Mouse (Mus musculus) kidney, adult 2 months (tissue): ENCODE data around the gene A730061H03Rik. TPM values are rescaled to one million over a fixed set of nuclear protein-coding genes. Genes with fewer than 3 reads are reported as not detected.

Experiments used
- DNase-seq: peaks from one replicate; pipeline ENCODE4 v3.0.0; 2021
- H3K27ac ChIP-seq: fragments of 200-500 bp; 2 replicates; pipeline ENCODE4 v1.5.1; 2012; ENCODE audit warnings: low read depth, low read length, control low read depth, inconsistent platforms; ENCODE audit not compliant: insufficient read depth
- H3K27me3 ChIP-seq: fragments of 200-500 bp; replicated peaks from 2 replicates; pipeline ENCODE4 v1.6.1; 2012; ENCODE audit warnings: mild to moderate bottlenecking, moderate library complexity, low read length, inconsistent platforms; ENCODE audit not compliant: control insufficient read depth, insufficient read depth
- H3K36me3 ChIP-seq: fragments of 200-500 bp; 2 replicates; pipeline ENCODE4 v1.6.1; 2012; ENCODE audit warnings: mild to moderate bottlenecking, moderate library complexity, low read length, inconsistent platforms; ENCODE audit not compliant: control insufficient read depth, insufficient read depth
- H3K4me1 ChIP-seq: fragments of 200-500 bp; 2 replicates; pipeline ENCODE4 v1.6.1; 2011; ENCODE audit warnings: low read length; ENCODE audit not compliant: control insufficient read depth, insufficient read depth
- H3K4me3 ChIP-seq: fragments of 200-500 bp; 2 replicates; pipeline ENCODE4 v1.5.1; 2011; ENCODE audit warnings: mild to moderate bottlenecking, low read depth, low read length, control low read depth; ENCODE audit not compliant: insufficient read depth
- CTCF ChIP-seq: fragments of 200-500 bp; conservative IDR thresholded peaks from 2 replicates; pipeline ENCODE4 v1.5.1; 2011; ENCODE audit warnings: low read depth, mild to moderate bottlenecking, control low read depth, low read length, moderate library complexity, mixed read lengths; ENCODE audit not compliant: insufficient read depth, insufficient read length
- POLR2A ChIP-seq: fragments of 200-500 bp; IDR thresholded peaks from one replicate; pipeline ENCODE4 v1.6.1; 2011; ENCODE audit warnings: low read depth, low read length, control low read depth
- WGBS: fragments of 180-500 bp; shearing (Covaris S2); methylation state at CpG from one replicate; pipeline ENCODE4 v1.1.7; 2018; 5-methylcytosine and 5-hydroxymethylcytosine counted together
- polyA plus RNA-seq: library from polyadenylated mRNA; depleted of rRNA; stranded (reverse); fragments of >200 nt; gene quantifications from 2 replicates; pipeline ENCODE4 v1.2.3, GENCODE M21; 2012

A730061H03Rik gene
- polyA plus RNA-seq, 1 experiment = 0.75 TPM

GRCm38 (mm10) chr14:55579511-55580496 lies 19.6 kb upstream of the A730061H03Rik start:
- no peak overlapping the region for H3K4me3 ChIP-seq
- no peaks in the 10 kb centered on the region for H3K36me3 ChIP-seq
- 92% methylated on average over 23 of the region's 23 CpGs for WGBS
- H3K27ac ChIP-seq = no peak overlapping the region
- TF ChIP-seq CTCF (no peak), POLR2A (no peak)
- peaks cover 13% of the 10 kb centered on the region; the same call in 1 of the 2 replicates for H3K4me1 ChIP-seq
- DNase-seq = no peak
- H3K27me3 ChIP-seq = no peaks in the 10 kb centered on the region

- H3K4me1 ChIP-seq = peaks cover 7% of the 10 kb centered on the region; the same call in 1 of the 2 replicates
- no peaks in the 10 kb centered on the region for H3K36me3 ChIP-seq
- no peak for TF ChIP-seq CTCF
- TF ChIP-seq POLR2A = no peak
- DNase-seq = peak; percentile 75
- no peaks in the 10 kb centered on the region for H3K27me3 ChIP-seq
- peak overlapping the region; percentile 85 for H3K4me3 ChIP-seq
- 24% methylated on average over 6 of the region's 6 CpGs for WGBS
- peak overlapping the region; percentile 84 for H3K27ac ChIP-seq
Measured at GRCm38 (mm10) chr14:55578668-55579269, 18.6 kb upstream of the A730061H03Rik start.

- Histone ChIP-seq H3K4me1 (peaks cover 7% of the 10 kb centered on the region; the same call in 1 of the 2 replicates), H3K27me3 (no peaks in the 10 kb centered on the region), H3K27ac (peak within 1 kb of the TSS; percentile 84), H3K36me3 (no peaks in the 10 kb centered on the region), H3K4me3 (peak within 1 kb of the TSS; percentile 85)
- under 1% methylated on average over 31 of the region's 32 CpGs for WGBS
- peak; percentile 87 for DNase-seq
- TF ChIP-seq CTCF (no peak), POLR2A (peak; percentile 4)
Measured at GRCm38 (mm10) chr14:55577871-55578667, 17.9 kb upstream of the A730061H03Rik start, which contains the start of gene Psme1. Gene Psme1 (plus strand): TSS chr14:55578123.

- Histone ChIP-seq H3K4me3 (no peak overlapping the region), H3K36me3 (no peaks in the 10 kb centered on the region), H3K27me3 (no peaks in the 10 kb centered on the region), H3K4me1 (peaks cover 7% of the 10 kb centered on the region; the same call in 1 of the 2 replicates), H3K27ac (peak overlapping the region; percentile 1; the same call in 1 of the 2 replicates)
- WGBS = 57% methylated on average over 16 of the region's 16 CpGs
- DNase-seq = no peak
- TF ChIP-seq CTCF = no peak
- no peak for TF ChIP-seq POLR2A
Measured at GRCm38 (mm10) chr14:55576376-55576775, 16.2 kb upstream of the A730061H03Rik start.

GRCm38 (mm10) chr14:55575711-55576110 lies 15.5 kb upstream of the A730061H03Rik start:
- DNase-seq = peak; percentile 64
- 32% methylated on average over 13 of the region's 13 CpGs for WGBS
- H3K36me3 ChIP-seq = no peaks in the 10 kb centered on the region
- no peaks in the 10 kb centered on the region for H3K27me3 ChIP-seq
- peak overlapping the region; percentile 13; the same call in 1 of the 2 replicates for H3K4me3 ChIP-seq
- TF ChIP-seq CTCF = no peak
- no peak for TF ChIP-seq POLR2A
- H3K4me1 ChIP-seq = peaks cover 7% of the 10 kb centered on the region; the same call in 1 of the 2 replicates
- H3K27ac ChIP-seq = peak overlapping the region; percentile 61

- no peak for DNase-seq
- TF ChIP-seq CTCF (no peak), POLR2A (no peak)
- Histone ChIP-seq H3K36me3 (no peaks in the 10 kb centered on the region), H3K27ac (peak within 1 kb of the TSS; percentile 61), H3K4me1 (peaks cover 7% of the 10 kb centered on the region; the same call in 1 of the 2 replicates), H3K4me3 (peak within 1 kb of the TSS; percentile 13; the same call in 1 of the 2 replicates), H3K27me3 (no peaks in the 10 kb centered on the region)
- 44% methylated on average over 8 of the region's 8 CpGs for WGBS
Measured at GRCm38 (mm10) chr14:55575302-55575701, 15.1 kb upstream of the A730061H03Rik start, which contains the start of gene Fitm1. Gene Fitm1 (plus strand): TSS chr14:55575617.
